Mouse (Mus musculus) MEL (cell line): ENCODE measurements around the gene Degs2.

ENCODE experiments used
- CHD1 ChIP-seq: IDR thresholded peaks from 2 replicates; pipeline ENCODE4 v1.6.1; 2012; ENCODE audit warnings: low read depth, mild to moderate bottlenecking, inconsistent platforms, low read length, improper control_type of control experiment
- CHD2 ChIP-seq: IDR thresholded peaks from 2 replicates; pipeline ENCODE4 v1.6.1; 2011; ENCODE audit warnings: low read length, improper control_type of control experiment
- CTCF ChIP-seq, 3 experiments: IDR thresholded peaks in 2 of 3; conservative IDR thresholded peaks in 1 of 3; 2 replicates each; pipeline ENCODE4 v1.5.1; 2011 to 2012; ENCODE audit warnings: low read length in 3 of 3, low read depth in 2 of 3, mild to moderate bottlenecking in 2 of 3, improper control_type of control experiment in 1 of 3, inconsistent platforms in 1 of 3, mixed read lengths in 1 of 3, moderate library complexity in 1 of 3; ENCODE audit not compliant: control insufficient read depth in 1 of 3, insufficient read depth in 1 of 3, poor library complexity in 1 of 3, severe bottlenecking in 1 of 3
- E2F4 ChIP-seq: IDR thresholded peaks from 2 replicates; pipeline ENCODE4 v1.6.1; 2011; ENCODE audit warnings: low read depth, low read length, improper control_type of control experiment, borderline replicate concordance
- EP300 ChIP-seq, 2 experiments: IDR thresholded peaks; 2 replicates each; pipeline ENCODE4 v1.6.1; 2011; ENCODE audit warnings: improper control_type of control experiment in 2 of 2, low read length in 2 of 2, low read depth in 1 of 2, mild to moderate bottlenecking in 1 of 2
- GATA1 ChIP-seq: IDR thresholded peaks from 2 replicates; pipeline ENCODE4 v1.6.1; 2011; ENCODE audit warnings: low read depth, low read length, improper control_type of control experiment
- HCFC1 ChIP-seq: IDR thresholded peaks from 2 replicates; pipeline ENCODE4 v1.6.1; 2012; ENCODE audit warnings: low read depth, mild to moderate bottlenecking, inconsistent platforms, low read length, improper control_type of control experiment, moderate library complexity
- MXI1 ChIP-seq: IDR thresholded peaks from 2 replicates; pipeline ENCODE4 v1.6.1; 2011; ENCODE audit warnings: mild to moderate bottlenecking, low read depth, low read length, improper control_type of control experiment
- POLR2A ChIP-seq, 2 experiments: IDR thresholded peaks; 2 replicates each; pipeline ENCODE4 v1.6.1; 2011 to 2012; ENCODE audit warnings: low read length in 2 of 2, mild to moderate bottlenecking in 2 of 2, control low read depth in 1 of 2, improper control_type of control experiment in 1 of 2, low read depth in 1 of 2, moderate library complexity in 1 of 2; ENCODE audit not compliant: control insufficient read depth in 1 of 2, insufficient read depth in 1 of 2, poor library complexity in 1 of 2
- RAD21 ChIP-seq: IDR thresholded peaks from 2 replicates; pipeline ENCODE4 v1.6.1; 2011; ENCODE audit warnings: mild to moderate bottlenecking, low read depth, low read length, improper control_type of control experiment
- ZC3H11A ChIP-seq: IDR thresholded peaks from 2 replicates; pipeline ENCODE4 v1.6.1; 2012; ENCODE audit warnings: low read depth, mild to moderate bottlenecking, inconsistent platforms, low read length, improper control_type of control experiment
- ZMIZ1 ChIP-seq: IDR thresholded peaks from 2 replicates; pipeline ENCODE4 v1.6.1; 2012; ENCODE audit warnings: low read depth, mild to moderate bottlenecking, inconsistent platforms, low read length, improper control_type of control experiment, moderate library complexity

- TF ChIP-seq E2F4 (no peak), ZMIZ1 (no peak), CTCF (IDR thresholded peaks at IDR 0.05 in 2 of 3, conservative IDR thresholded peaks at IDR 0.05 in 1 of 3; ENCODE audit: control insufficient read depth in 1 of 3, insufficient read depth in 1 of 3, low read depth in 2 of 3, low read length in 3 of 3, poor library complexity in 1 of 3, severe bottlenecking in 1 of 3) (no peak), POLR2A (IDR thresholded peaks at IDR 0.05; ENCODE audit: control insufficient read depth in 1 of 2, insufficient read depth in 1 of 2, low read depth in 1 of 2, low read length in 2 of 2, poor library complexity in 1 of 2) (no peak), RAD21 (no peak), GATA1 (no peak), CHD2 (no peak), CHD1 (no peak), ZC3H11A (no peak), MXI1 (no peak), HCFC1 (no peak), EP300 (IDR thresholded peaks at IDR 0.05; ENCODE audit: low read depth in 1 of 2, low read length in 2 of 2) (no peak)
Observed at GRCm38 (mm10) chr12:108700037-108700436, 2.1 kb downstream of the Degs2 start.
